Mouse (Mus musculus): ENCODE data around the gene Zdhhc20.
"Not testable (repeated sequence)": the region's sequence is repeated elsewhere in the genome, so short reads cannot be mapped to it uniquely, and the experiment has no call there.

The Zdhhc20 gene

DNA sequence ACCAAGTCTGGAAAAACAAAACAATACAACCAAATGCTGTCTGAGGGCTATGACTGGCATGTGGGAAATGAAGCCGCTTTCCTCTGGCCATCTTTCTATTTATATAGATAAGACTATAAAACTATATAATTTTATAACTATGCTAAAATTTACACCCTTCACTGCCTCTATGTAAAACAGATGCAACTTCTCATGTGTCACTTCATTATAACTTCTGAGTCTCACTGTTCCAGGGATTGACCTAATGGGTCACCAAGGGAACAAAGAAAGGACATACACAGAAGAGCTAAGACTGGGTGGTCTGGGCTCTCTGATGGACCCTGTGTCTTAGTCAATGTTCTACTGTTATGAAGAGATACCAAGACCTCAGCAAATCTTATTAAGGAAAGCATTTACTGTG, 2.9 kb upstream of the Zdhhc20 start:
- in situ Hi-C loops (cut with MboI, MseI): no loop called here

DNA sequence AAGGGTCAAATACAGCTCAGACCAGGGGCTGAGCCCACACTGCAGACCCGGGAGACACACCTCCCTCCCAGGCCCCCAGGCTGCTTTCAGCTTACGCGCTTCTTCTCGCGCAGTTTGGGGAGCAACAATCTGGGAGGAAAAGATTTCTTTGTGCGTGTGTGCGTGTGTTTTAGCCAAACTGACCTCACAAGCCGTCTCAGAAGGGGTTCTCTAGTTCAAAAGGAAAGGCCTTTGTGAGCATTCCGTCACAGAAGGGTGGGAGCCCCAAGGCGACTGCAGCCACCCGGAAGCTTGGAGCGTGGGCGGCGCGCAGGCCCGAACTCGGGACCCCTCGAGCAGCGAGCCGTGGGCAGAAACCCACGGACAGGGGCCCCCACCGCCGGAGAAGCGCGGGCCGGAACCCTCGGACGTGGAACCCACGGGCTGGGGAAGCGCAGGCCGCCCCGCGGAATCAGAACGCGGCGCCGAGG, 500 bp downstream of the Zdhhc20 start:
- in situ Hi-C loops (cut with MboI, MseI): no loop called here

- in situ Hi-C loops (cut with MboI, MseI): no loop called here
These were observed 2.9 kb downstream of the Zdhhc20 start for GRCm38 (mm10) chr14:57887171-57887570.

DNA sequence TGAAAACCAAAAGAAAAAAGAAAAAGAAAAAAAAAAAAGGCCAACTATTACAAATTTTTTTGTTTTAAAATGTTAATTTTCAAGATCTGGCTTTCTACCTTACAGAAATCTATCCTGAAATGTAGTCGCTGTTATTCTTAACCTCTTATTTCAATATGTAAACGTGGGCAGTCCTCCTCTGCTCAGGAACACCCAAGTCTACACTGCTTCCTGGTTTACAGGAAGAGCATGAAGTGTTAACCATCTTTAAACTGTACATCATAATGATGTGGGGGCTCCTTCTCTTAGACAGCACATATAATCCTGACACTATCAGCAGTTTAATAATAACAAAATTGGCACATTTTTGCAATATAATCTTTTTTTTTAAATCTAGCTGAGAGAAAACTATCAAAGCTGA, 4.0 kb downstream of the Zdhhc20 start:
- in situ Hi-C loops (cut with MboI, MseI): no loop called here

DNA sequence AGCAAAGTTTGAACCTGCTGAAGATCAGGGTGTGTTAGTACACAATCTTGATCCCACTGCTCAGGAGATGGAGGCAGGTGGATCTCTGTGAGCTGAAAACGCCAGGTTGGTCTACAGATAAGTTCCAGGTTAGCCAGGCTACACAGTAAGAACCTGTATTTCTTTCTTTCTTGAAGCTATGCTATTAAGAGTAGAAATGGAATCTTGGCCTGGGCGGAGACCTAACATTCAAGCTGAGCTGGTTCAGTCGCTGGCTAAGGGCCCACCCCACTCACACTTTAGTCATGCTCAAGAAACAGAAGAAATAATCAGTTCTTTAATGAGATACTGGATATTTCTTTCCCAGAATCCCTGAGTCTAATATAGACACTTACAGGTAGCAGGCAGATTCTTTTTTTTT, 6.7 kb downstream of the Zdhhc20 start:
- in situ Hi-C loops (cut with MboI, MseI): no loop called here

DNA sequence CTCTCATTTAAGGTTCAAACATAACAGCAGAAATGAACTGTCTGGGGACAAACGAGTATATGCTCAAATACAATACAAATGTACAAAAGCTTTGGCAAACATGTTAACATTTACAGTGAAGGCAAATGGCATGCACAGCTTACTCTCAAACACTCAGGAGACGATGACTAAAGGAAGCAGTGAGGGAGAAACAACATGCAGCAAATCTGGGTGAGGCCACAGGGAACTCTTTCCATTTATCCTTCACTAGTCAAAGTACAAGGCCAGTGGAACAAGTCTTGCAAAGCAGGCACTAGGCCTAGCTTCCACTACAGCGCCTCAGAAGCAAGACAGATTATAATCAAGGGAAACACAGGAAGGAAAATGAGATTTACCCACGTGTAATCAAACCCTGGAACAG, 7.4 kb downstream of the Zdhhc20 start:
- in situ Hi-C loops (cut with MboI, MseI): no loop called here

DNA sequence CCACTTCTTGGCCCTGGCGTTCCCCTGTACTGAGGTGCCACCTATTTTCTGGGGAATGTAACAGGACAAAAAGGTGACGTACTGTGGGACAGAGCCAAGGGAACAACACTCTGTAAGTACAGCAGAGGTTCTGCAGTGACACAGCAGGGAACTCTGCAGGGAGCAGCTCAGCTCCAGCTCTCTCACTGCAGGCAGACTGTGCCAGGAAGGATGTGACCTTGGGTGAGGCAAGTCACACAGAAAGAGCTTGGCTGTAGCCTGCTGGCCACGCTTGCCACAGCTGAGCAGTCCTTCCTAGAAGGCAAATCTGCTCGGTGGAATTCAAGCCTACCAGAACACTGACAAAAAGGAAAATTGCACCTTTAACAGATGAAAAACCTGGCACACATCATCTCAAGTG, 8.3 kb downstream of the Zdhhc20 start:
- in situ Hi-C loops (cut with MboI, MseI): no loop called here

- in situ Hi-C loops (cut with MboI, MseI): no loop called here
These were observed 9.0 kb downstream of the Zdhhc20 start for GRCm38 (mm10) chr14:57881074-57881473.

DNA sequence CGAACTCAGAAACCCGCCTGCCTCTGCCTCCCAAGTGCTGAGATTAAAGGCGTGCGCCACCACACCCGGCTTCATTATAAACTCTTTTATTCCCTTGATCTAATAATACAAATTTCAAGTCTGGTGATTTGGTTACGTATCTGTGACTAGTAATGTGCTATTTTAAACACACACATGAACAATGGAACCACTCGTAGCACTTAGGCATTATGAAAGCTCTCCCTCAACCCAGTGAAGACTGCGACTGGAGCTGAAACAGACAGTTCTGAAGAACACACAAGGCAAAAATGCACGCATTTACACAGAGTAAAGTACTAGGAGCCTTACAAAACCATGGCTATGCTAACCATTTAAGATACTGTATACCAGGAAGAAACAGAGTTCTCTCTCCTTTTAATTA, 12.2 kb downstream of the Zdhhc20 start:
- in situ Hi-C loops (cut with MboI, MseI): no loop called here

GRCm38 (mm10) chr14:57866676-57867276, 23.3 kb downstream of the Zdhhc20 start:
- in situ Hi-C loops (cut with MboI, MseI): no loop called here

- in situ Hi-C loops (cut with MboI, MseI): no loop called here
These were observed 24.8 kb downstream of the Zdhhc20 start for GRCm38 (mm10) chr14:57865256-57865655.

DNA sequence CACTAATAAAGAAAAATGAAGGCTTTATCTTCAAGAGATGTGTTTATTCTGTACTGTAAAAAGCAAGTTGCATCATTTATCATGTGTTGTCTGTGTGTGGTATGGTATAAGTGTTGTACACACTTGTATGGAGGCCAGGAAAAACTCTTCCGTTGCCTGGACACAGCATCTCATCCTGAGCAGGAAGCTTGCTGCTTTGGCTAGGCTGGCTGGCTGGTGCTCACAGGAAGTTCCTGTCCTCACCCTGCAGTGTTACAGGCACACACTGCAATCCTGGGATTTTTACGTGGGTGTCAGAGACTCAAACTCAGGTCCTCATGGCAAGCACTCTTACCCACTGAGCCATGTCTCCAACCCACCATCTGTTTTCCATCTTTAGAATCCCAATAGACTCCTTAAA, 26.9 kb downstream of the Zdhhc20 start:
- in situ Hi-C loops (cut with MboI, MseI): no loop called here

DNA sequence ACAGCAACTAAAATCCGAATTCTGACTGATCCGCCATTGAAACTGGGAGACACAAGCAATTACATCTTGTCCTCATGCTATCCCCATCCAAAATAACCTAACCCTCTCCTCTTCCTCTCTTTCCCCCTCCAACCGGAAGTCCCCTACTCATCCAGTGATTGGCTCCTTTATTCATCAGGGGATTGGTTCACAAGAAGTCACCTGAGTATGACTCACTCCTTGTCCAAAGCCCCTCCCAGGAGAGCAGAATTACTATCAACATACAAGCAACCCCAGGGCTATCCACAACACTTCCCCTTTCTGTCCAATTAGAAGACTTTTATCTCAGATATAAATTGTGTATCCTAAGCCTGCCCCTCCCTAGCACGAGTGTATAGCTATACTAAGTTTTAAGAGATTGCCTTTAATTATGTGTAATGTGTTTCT, 28.1 kb downstream of the Zdhhc20 start:
- in situ Hi-C loops (cut with MboI, MseI): no loop called here

- in situ Hi-C loops (cut with MboI, MseI): loop anchor here (10.0 kb wide), 1 partner anchor 955 kb away; no protein-coding TSS in a partner anchor
These were observed 30.6 kb downstream of the Zdhhc20 start for GRCm38 (mm10) chr14:57859520-57859919.

DNA sequence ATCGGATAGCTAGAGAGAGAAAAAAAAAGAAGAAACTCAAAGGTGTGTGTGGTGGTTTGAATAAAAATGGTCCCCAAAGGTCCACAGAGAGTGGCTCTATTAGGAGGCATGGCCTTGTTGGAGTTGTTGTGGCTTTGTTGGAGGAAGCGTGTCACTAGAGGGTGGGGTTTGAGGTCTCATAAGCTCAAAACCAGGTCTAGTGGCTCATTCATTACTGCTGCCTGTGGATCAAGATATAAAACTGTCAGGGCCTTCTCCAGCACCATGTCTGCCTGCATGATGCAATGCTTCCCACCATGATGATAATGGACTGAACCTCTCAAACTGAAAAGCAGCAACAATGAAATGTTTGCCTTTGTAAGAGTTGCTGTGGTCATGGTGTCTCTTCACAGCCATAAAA, 31.5 kb downstream of the Zdhhc20 start:
- in situ Hi-C loops (cut with MboI, MseI): loop anchor here (10.0 kb wide), 1 partner anchor 954 kb away; no protein-coding TSS in a partner anchor

GRCm38 (mm10) chr14:57856037-57856436, 34.0 kb downstream of the Zdhhc20 start:
- in situ Hi-C loops (cut with MboI, MseI): loop anchor here (10.0 kb wide), 1 partner anchor 951 kb away; no protein-coding TSS in a partner anchor

- in situ Hi-C loops (cut with MboI, MseI): loop anchor here (10.0 kb wide), 1 partner anchor 948 kb away; no protein-coding TSS in a partner anchor
These were observed 37.1 kb downstream of the Zdhhc20 start for GRCm38 (mm10) chr14:57852961-57853360.

- in situ Hi-C loops (cut with MboI, MseI): loop anchor here (10.0 kb wide), 1 partner anchor 946 kb away; no protein-coding TSS in a partner anchor
These were observed 39.7 kb downstream of the Zdhhc20 start for GRCm38 (mm10) chr14:57850330-57850729.

- in situ Hi-C loops (cut with MboI, MseI): no loop called here
These were observed 41.4 kb downstream of the Zdhhc20 start for GRCm38 (mm10) chr14:57848646-57849045.

- in situ Hi-C loops (cut with MboI, MseI): not testable (repeated sequence)
These were observed 42.0 kb downstream of the Zdhhc20 start for GRCm38 (mm10) chr14:57848061-57848460.

DNA sequence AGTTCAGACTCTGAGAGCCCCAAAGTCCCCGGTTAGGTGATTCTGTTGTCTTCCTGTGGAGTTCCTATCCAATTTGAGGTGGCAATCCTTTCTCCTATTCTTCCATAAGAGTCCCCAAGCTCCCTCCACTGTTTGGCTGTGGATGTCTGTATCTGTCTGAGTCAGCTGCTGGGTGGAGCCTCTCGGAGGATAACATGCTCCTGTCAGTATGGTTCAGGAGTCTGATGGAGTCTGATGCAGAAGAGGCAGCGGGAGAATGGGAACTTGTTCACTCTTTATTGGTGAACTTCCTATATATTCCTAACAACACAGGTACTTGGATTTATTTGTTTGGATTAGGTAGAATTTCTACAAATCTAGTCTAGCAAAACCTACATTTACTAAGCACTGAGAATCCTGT, 45.5 kb downstream of the Zdhhc20 start:
- in situ Hi-C loops (cut with MboI, MseI): no loop called here

GRCm38 (mm10) chr14:57835157-57835556, 54.9 kb downstream of the Zdhhc20 start:
- in situ Hi-C loops (cut with MboI, MseI): no loop called here

- in situ Hi-C loops (cut with MboI, MseI): no loop called here
These were observed 56.5 kb downstream of the Zdhhc20 start for GRCm38 (mm10) chr14:57833526-57833925.

DNA sequence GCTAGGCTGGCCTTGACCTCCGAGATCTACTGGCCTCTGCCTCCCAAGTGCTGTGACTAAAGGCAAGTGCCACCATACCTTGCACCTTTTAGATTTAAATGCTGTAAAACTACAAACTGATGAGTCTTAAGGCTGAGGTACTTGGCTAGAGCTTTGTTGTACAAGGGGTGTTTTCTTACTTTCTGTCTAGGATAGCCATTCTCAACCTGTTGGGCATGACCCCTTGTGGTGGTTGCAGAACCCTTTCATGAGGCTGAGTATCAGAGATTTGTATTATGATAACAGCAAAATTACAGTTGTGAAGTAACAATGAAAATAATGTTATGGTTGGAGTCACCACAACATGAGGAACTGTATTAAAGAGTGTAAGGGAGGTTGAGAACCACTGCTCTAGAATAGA, 62.8 kb downstream of the Zdhhc20 start:
- in situ Hi-C loops (cut with MboI, MseI): loop anchor here (10.0 kb wide), 1 partner anchor 1152 kb away; no protein-coding TSS in a partner anchor

Measured in regulatory T cell (primary cell).